Mouse (Mus musculus) limb, embryonic 14.5 days (tissue): ENCODE data around the gene Krt222. TPM values are rescaled to one million over a fixed set of nuclear protein-coding genes. Genes with fewer than 3 reads are reported as not detected.
A peak's percentile ranks its signal among the peaks of the same experiment; 100 is the strongest.
"Not testable (repeated sequence)": the region's sequence is repeated elsewhere in the genome, so short reads cannot be mapped to it uniquely, and the experiment has no call there.

Experiments
- ATAC-seq: fragments of 200-750 bp; cut with Nextera tagmentation; 2 replicates; pipeline ENCODE4 v1.8.0; 2017; ENCODE audit warnings: low read depth, moderate number of reproducible peaks, moderate TSS enrichment; ENCODE audit not compliant: low FRiP score
- DNase-seq: peaks from one replicate; pipeline ENCODE4 v3.0.0-alpha.2; 2015; ENCODE audit warnings: low spot score
- H3K27ac ChIP-seq: fragments of 300-500 bp; sonication (generic); replicated peaks from 2 replicates; pipeline ENCODE4 v1.5.1; 2014; ENCODE audit warnings: low read depth, mild to moderate bottlenecking, low read length, moderate library complexity, mixed read lengths
- H3K27me3 ChIP-seq: fragments of 300-500 bp; sonication (generic); 2 replicates; pipeline ENCODE4 v1.6.1; 2014; ENCODE audit warnings: low read length, mixed read lengths; ENCODE audit not compliant: control insufficient read depth, insufficient read depth
- H3K36me3 ChIP-seq: fragments of 300-500 bp; sonication (generic); 2 replicates; pipeline ENCODE4 v1.6.1; 2014; ENCODE audit warnings: mild to moderate bottlenecking, low read length, moderate library complexity, mixed read lengths; ENCODE audit not compliant: control insufficient read depth, insufficient read depth
- H3K4me1 ChIP-seq: fragments of 300-500 bp; sonication (generic); 2 replicates; pipeline ENCODE4 v1.6.1; 2014; ENCODE audit warnings: antibody characterized with exemption, low read length, mixed read lengths; ENCODE audit not compliant: control insufficient read depth, insufficient read depth
- H3K4me2 ChIP-seq: fragments of 300-500 bp; sonication (generic); replicated peaks from 2 replicates; pipeline ENCODE4 v1.6.1; 2014; ENCODE audit warnings: low read depth, mild to moderate bottlenecking, low read length, moderate library complexity; ENCODE audit not compliant: severe bottlenecking
- H3K4me3 ChIP-seq: fragments of 300-500 bp; sonication (generic); replicated peaks from 2 replicates; pipeline ENCODE4 v1.5.1; 2014; ENCODE audit warnings: low read length
- H3K9ac ChIP-seq: fragments of 300-500 bp; sonication (generic); 2 replicates; pipeline ENCODE4 v1.6.1; 2014; ENCODE audit warnings: mild to moderate bottlenecking, low read depth, low read length, moderate library complexity; ENCODE audit not compliant: severe bottlenecking
- H3K9me3 ChIP-seq: fragments of 300-500 bp; sonication (generic); 2 replicates; pipeline ENCODE4 v1.6.1; 2016; ENCODE audit warnings: low read length; ENCODE audit not compliant: control insufficient read depth
- POLR2A ChIP-seq: fragments of 200-500 bp; IDR thresholded peaks from 2 replicates; pipeline ENCODE4 v1.8.0; 2012; ENCODE audit warnings: inconsistent platforms, mild to moderate bottlenecking, moderate library complexity, borderline replicate concordance; ENCODE audit not compliant: insufficient read depth, insufficient read length; ENCODE audit errors: extremely low read depth
- WGBS: fragments of 180-500 bp; shearing (Covaris S2); extraction: QIAGEN DNeasy Blood & Tissue Kit; methylation state at CpG from one replicate; pipeline ENCODE4 v1.1.7; 2014; 5-methylcytosine and 5-hydroxymethylcytosine counted together
- polyA plus RNA-seq, 2 experiments: library from polyadenylated mRNA; depleted of rRNA in 1 of 2; stranded (reverse) in 1 of 2; unstranded in 1 of 2; fragments of >200 nt; fragmentation: Nextera tagmentation in 1 of 2; extraction: Ambion mirVana in 1 of 2; gene quantifications; 2 replicates each; pipeline versions ENCODE4 v1.2.1 to v1.2.3; 2012 to 2014

Gene Krt222
- polyA plus RNA-seq, 2 experiments, result 0.06 to 0.10 TPM

DNA sequence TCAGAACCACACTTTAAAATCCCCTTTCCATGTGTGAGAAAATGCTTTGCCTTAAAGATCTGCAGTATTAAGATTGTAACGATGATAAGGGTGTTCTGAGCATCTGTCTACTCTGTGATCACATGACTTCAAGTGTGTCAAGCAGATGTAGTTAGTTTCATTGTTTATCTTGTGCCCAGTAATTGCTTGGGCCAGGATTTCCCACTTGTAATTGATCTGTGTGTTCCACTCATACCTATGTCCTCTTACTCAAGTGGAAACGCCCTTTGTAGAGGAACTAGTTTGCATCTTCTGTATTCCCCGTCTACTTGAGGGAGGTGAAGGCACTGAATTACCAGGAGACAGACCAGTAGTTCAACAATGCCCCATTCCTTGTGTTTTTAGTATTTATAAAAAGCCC is 6.8 kb upstream of the Krt222 start:
- no peak for TF ChIP-seq POLR2A
- WGBS, result 67% methylated on average over 3 of the region's 3 CpGs

GRCm38 (mm10) chr11:99250241-99250640 is 6.4 kb upstream of the Krt222 start:
- no peaks in the 10 kb centered on the region for H3K27me3 ChIP-seq
- 0 out of 2 replicates have a peak, but pooled peaks cover 3% of the 10 kb centered on the region for H3K4me1 ChIP-seq
- H3K9ac ChIP-seq, result no peak overlapping the region
- WGBS, result 54% methylated on average over 5 of the region's 5 CpGs
- H3K4me2 ChIP-seq, result no peak overlapping the region
- no peak overlapping the region for H3K27ac ChIP-seq
- no peak overlapping the region for H3K4me3 ChIP-seq
- peak; percentile 37 for DNase-seq
- no peak for ATAC-seq
- H3K9me3 ChIP-seq, result no peaks in the 10 kb centered on the region
- no peaks in the 10 kb centered on the region for H3K36me3 ChIP-seq
- no peak for TF ChIP-seq POLR2A

More for the DNA sequence above, 6.8 kb upstream of the Krt222 start:
- Histone ChIP-seq H3K4me3 (no peak overlapping the region), H3K9me3 (no peaks in the 10 kb centered on the region), H3K4me1 (0 out of 2 replicates have a peak, but pooled peaks cover 3% of the 10 kb centered on the region), H3K36me3 (no peaks in the 10 kb centered on the region), H3K27me3 (no peaks in the 10 kb centered on the region), H3K4me2 (no peak overlapping the region), H3K9ac (no peak overlapping the region), H3K27ac (no peak overlapping the region)
- no peak for DNase-seq
- ATAC-seq, result no peak

- Histone ChIP-seq H3K4me2 (no peak overlapping the region), H3K36me3 (no peaks in the 10 kb centered on the region), H3K9ac (no peak overlapping the region), H3K4me3 (no peak overlapping the region), H3K27ac (no peak overlapping the region), H3K27me3 (no peaks in the 10 kb centered on the region), H3K9me3 (no peaks in the 10 kb centered on the region), H3K4me1 (0 out of 2 replicates have a peak, but pooled peaks cover 3% of the 10 kb centered on the region)
- WGBS, result 60% methylated on average over 4 of the region's 4 CpGs
- no peak for DNase-seq
- TF ChIP-seq POLR2A, result no peak
- ATAC-seq, result no peak
Measured at GRCm38 (mm10) chr11:99249115-99249514, 5.2 kb upstream of the Krt222 start.

- WGBS, result 97% methylated on average over 4 of the region's 4 CpGs
Measured at GRCm38 (mm10) chr11:99247916-99248315, 4.0 kb upstream of the Krt222 start.

GRCm38 (mm10) chr11:99244519-99244918 is 634 bp upstream of the Krt222 start:
- ATAC-seq, result not testable (repeated sequence)

More at GRCm38 (mm10) chr11:99247916-99248315, 4.0 kb upstream of the Krt222 start:
- no peak for DNase-seq
- Histone ChIP-seq H3K4me1 (0 out of 2 replicates have a peak, but pooled peaks cover 3% of the 10 kb centered on the region), H3K36me3 (no peaks in the 10 kb centered on the region), H3K4me2 (no peak overlapping the region), H3K4me3 (no peak overlapping the region), H3K27me3 (no peaks in the 10 kb centered on the region), H3K9ac (no peak overlapping the region), H3K9me3 (no peaks in the 10 kb centered on the region), H3K27ac (no peak overlapping the region)
- TF ChIP-seq POLR2A, result no peak
- no peak for ATAC-seq

More at GRCm38 (mm10) chr11:99244519-99244918, 634 bp upstream of the Krt222 start:
- not testable (repeated sequence) for H3K4me3 ChIP-seq, H3K36me3 ChIP-seq, H3K4me1 ChIP-seq, H3K27me3 ChIP-seq, H3K9me3 ChIP-seq, H3K9ac ChIP-seq, H3K4me2 ChIP-seq, H3K27ac ChIP-seq, DNase-seq
- 45% methylated on average over 3 of the region's 3 CpGs for WGBS
